Mouse (Mus musculus) urinary bladder, postnatal 25 days (tissue): ENCODE data around the gene Tmem171.

Experiments
- DNase-seq: peaks from one replicate; pipeline ENCODE4 v3.0.0; 2022; ENCODE audit warnings: low spot score

Tmem171 gene

GRCm38 (mm10) chr13:98694773-98695314, at the start of gene Tmem171:
Tmem171 (minus strand) TSS chr13:98694834.
- DNase-seq = no peak

DNA sequence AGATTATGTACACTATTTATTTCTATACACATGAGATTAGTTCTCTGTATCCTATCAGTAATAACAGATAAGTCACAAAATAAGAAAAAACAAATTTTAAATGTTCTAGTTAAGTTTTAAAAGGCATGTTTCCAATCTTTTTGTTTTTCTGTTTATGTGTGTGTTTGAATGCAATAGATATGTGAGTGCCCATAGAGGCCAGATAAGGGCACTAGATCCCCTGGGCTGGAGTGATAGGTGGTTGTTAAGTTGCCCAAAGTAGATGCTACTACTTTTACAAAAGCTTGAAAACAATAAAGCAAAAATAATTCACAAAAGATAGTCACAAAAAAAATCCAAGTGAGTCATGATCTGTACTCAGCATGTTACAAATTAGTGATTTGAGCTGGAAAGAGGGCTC, 49.2 kb upstream of the Tmem171 start:
- no peak for DNase-seq

DNA sequence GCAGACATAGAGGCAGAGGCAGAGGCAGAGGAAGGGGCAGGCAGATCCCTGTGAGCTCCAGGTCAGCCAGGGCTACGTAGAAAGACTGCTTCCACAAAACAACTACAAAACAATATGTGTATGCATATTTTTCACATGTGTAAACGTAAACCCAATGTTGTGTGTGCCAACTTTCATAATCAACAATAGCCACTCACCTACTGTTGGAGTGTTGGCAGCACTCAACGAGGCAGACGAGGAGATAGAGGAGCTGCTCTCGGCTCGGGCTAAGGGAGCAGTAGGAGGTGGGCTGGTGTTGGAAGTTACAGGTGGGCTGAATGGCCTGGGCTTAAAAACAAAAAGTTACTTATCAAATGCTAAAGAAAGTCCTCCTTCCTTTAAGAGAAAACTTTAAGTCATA, 48.6 kb upstream of the Tmem171 start:
- DNase-seq = no peak

DNA sequence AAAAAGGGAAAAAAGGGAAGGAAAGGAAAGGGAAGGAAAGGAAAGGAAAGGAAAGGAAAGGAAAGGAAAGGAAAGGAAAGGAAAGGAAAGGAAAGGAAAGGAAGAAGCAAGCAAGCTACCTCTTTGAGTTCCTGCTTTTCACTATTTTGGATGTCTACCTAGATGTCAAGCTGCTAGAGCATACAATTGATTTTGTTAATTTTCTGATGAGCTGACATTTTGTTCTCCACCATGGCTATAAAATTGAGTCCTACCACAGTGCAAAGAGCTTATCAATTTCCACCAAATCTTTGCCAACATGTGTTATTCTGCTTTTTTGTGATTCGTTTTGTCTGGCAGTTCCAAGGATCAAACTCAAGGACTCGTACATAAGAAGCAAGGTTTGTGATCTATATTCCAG, 43.6 kb upstream of the Tmem171 start:
- no peak for DNase-seq

- DNase-seq = no peak
Measured at GRCm38 (mm10) chr13:98733292-98733691, 38.7 kb upstream of the Tmem171 start.

- no peak for DNase-seq
Measured at GRCm38 (mm10) chr13:98729271-98730062, 34.8 kb upstream of the Tmem171 start.

DNA sequence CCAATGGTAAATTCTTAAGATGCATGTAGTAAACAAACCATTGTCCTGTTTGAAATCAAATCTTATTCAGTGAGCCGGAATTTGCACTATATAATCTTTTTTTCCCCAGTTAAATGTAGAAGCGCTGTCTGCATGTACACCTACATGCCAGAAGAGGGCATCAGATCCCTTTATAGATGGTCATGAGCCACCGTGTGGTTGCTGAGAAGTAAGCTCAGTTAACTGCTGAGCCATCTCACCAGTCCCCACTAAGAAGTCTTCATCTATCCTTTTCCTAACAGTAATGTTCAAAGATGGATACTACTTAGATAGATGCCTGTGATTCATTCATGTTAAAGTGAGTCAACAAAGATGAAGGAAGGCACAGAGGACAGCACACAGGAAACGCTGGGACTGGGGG, 31.9 kb upstream of the Tmem171 start:
- no peak for DNase-seq

DNA sequence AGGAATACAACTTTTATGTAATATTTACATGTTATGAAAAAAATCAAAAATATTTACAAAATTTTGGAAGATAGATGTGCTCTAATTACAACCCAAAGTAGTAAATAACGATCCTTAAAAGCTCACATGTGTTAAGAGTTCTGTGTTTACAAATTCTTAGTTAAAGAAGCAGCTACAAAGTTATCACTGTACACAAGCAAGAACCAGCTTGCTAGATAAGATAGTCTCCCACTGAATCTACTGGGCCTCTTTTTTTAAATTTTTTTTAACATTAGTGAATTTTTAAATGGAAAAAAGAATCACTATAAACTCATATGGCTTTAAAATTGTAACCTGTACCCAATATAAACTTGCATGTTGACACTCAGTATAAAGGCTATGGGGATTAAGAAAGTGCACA, 28.8 kb upstream of the Tmem171 start:
- DNase-seq = no peak

GRCm38 (mm10) chr13:98722296-98722695, 27.7 kb upstream of the Tmem171 start:
- no peak for DNase-seq

GRCm38 (mm10) chr13:98716176-98716575, 21.5 kb upstream of the Tmem171 start:
- no peak for DNase-seq

DNA sequence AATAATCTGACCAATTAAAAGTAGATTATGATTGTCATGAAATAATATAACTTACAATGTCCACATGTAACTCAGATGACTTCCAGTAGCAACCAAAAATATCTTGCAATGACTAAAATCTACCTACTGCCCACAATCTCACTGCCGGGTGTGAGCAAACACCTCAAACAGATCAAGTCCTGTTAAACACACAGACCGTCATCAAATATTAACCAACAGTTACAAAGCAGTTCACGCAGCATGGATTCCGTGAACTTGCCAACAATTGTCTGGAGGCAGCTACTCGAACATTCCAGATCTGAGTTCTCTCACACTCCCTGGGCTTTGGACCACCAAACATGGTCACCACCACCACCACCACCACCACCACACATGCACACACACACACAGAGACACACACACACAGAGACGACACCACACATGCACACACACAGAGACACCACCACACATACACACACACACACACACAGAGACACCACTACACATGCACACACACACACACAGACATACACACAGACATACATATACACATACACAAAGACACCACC, 20.9 kb upstream of the Tmem171 start:
- no peak for DNase-seq

DNA sequence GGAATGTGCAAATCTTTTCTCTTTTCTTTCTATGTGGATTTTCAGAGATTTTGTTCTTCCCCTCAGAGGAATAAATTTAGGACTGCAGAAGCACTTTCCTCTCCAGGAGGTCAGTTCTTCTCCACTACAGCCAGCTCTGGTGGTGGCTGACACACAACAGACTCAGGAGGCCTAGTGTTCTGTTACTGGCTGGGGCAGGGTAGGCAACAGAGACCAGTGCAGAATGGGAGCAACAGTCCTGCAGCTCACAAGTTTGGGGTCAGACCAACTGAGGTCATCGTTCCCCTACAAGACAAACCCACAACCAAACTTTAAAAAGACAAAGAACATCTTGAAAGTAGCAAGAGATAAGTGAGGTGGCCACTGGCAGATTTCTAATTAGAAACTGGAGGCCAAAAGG, 16.0 kb upstream of the Tmem171 start:
- no peak for DNase-seq

GRCm38 (mm10) chr13:98710236-98710635, 15.6 kb upstream of the Tmem171 start:
- no peak for DNase-seq

DNA sequence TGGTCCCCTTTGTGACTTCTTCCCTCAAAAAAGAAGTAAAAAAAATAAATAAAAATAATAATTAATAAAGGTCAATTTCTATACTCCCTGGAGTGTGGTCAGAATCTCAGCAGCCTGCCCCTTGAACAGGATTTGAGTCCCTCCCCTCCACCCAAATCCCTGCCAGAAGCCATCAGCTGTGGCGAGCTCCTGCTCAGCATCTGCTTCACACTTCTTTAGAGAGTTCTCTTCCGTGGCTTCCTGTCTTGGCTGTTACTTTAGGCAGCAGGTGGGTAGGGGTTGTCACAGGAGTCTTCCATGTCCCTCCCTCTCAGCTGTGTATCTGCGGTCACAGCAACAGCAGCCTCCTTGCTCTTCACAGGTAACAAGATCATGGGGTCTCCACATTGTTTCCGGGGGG, 10.9 kb upstream of the Tmem171 start:
- DNase-seq = no peak

- no peak for DNase-seq
Measured at GRCm38 (mm10) chr13:98703786-98704185, 9.2 kb upstream of the Tmem171 start.

DNA sequence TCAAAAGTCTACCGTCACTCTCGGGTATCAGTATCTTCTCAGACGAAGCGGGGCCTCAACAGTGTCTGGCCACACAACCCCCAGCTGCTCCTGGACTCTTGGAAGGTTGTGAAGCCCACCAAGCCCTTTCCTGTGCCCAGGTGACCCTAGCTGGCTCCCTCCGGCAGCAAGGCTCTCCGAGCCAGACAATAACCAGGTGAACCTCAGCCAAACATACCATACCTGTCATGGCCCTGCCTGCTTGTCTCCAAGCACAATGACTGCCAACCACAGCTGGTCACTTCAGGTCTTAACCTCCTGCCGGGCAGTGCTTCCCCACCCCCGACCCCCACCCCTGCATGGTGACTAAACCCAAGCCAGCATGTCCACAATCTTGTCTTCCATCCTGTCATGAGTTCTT, 7.7 kb upstream of the Tmem171 start:
- DNase-seq = no peak

DNA sequence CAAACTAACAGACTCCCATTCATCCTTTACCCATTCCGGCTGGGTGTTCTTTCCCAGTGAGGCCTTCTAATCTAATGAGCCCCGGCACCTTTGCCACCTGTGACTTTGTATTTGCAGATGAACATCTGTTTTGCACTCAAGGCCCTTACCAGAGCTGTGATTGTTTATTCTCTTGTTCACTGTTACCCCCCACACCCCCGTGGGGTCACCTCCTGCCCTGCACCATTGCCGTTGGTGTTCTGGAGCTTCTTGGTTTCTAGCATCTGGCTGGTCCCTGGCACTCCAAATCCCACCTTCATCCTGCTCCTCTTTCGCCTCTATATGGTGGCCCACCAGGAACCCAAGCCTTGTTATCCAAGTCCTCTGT, 6.7 kb upstream of the Tmem171 start:
- no peak for DNase-seq

DNA sequence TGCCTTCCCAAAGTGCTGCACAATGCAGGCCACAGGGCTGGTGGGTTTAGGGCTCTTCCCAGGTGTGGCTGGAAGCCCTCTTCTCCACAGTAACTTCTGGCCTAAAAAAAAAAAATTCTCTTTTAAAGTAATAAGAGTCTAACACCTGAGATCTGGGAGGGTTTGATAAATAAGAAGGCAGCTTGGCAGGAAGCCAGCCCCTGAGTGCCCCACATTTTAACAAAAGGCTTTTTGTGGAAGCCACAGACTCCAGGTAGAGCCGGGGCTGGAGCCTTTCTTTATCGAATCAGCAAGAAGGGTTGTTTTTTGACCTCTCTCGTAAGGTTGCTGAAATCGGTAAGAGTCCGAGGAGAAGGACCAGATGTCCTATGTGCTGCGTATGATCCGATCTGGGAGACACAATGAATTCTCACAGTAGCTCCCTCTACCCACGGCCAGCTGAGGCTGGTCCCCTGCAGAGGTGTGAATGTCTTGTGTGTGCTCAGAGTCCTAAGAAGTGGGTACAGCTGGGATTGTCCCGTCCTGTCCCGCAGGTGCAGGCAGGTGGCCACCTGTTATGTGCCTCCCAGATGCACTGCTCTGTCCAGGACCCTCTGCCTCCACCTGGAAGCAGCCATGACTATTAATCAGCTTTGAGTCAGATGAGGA, 6.2 kb upstream of the Tmem171 start:
- no peak for DNase-seq

- no peak for DNase-seq
Measured at GRCm38 (mm10) chr13:98699982-98700540, 5.4 kb upstream of the Tmem171 start.

DNA sequence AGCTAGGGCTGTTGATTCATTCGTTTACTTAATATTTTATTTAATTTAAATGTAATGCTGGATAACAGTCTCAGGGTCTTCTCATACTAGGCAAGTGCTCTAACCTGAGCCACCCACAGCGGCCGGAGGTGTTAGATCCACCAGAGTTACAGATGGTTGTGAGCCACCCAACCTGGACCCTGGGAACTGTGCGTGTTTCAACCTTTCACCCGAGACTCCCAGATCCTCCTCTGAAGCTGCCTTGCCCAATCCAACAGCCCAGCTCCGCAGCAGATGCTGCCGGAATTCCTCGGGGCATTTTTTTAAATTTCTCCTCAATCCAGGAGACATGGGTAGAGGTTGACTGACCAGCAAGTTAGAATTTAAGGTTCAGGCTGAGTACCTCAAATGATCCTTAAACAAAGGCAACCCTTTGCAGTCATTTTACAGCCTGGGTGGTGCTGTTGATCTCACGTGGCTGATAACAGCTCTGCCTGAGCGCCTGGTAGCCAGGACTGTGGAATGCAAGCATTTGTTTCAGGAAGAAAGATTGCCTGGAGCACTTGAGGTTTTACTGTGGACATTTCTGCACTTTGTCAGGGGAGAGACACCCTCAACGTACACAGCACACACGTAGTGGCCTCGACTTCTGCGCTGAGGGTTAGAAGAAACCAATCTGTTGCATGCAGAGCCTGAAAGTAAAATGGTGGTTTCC, 4.6 kb upstream of the Tmem171 start:
- DNase-seq = no peak

DNA sequence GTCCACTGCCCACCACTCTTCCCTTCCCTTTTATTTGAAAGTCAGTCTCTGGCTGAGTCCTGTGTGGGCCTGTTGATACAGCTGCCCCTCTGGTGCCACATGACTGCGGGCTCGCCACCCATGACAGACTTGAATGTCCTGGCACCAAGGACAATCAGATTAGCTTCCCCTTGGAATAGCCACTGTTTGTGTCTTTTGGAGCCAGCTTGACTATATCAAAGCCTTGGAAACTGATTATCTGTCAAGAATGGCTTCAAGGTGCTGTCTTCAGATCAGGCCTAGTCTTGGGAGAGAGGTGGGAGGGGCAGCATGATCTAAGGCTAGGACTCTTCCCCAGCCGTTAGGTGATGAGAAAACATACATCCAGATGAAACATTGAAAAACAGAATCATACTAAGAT, 2.1 kb upstream of the Tmem171 start:
- no peak for DNase-seq

GRCm38 (mm10) chr13:98695546-98695945, 912 bp upstream of the Tmem171 start:
- no peak for DNase-seq
